22 mouse cellular contexts compared by ENCODE assay signal in genomic region chr1:62765171-62765570, GRCm38 (mm10).
DNase-seq lines count a peak whose midpoint lies in the region; ATAC-seq lines count a peak whose summit lies in the region.
"Had no signal": no experiment of that assay in that cellular context is flagged by ENCODE, and none has a peak within 500 bp of the region (broad histone marks: within the 10 kb centered on the region; RNA-seq: fewer than 3 reads in every experiment).

No protein-coding gene starts in this region.

- no peaks in the 10 kb centered on the region; the same call in 1 of the 2 replicates for H3K27me3 ChIP-seq in forebrain, embryonic 10.5 days (ENCODE audit: poor library complexity, severe bottlenecking)
- H3K27me3 ChIP-seq in forebrain, embryonic 16.5 days (replicated peaks; ENCODE audit: control insufficient read depth, insufficient read depth, low read length), result no peaks in the 10 kb centered on the region
- no peaks in the 10 kb centered on the region for H3K27me3 ChIP-seq in kidney, embryonic 16.5 days (ENCODE audit: insufficient read depth, low read length)
- H3K27me3 ChIP-seq in embryonic facial prominence, embryonic 15.5 days, result no peaks in the 10 kb centered on the region
- H3K27me3 ChIP-seq in kidney, embryonic 15.5 days, result peaks cover 11% of the 10 kb centered on the region; the same call in 1 of the 2 replicates
- H3K27me3 ChIP-seq: forebrain, embryonic 15.5 days; heart, embryonic 15.5 days; neural tube, embryonic 15.5 days had no signal

- no peaks in the 10 kb centered on the region for H3K9me3 ChIP-seq in forebrain, embryonic 10.5 days
- H3K9me3 ChIP-seq in forebrain, embryonic 16.5 days (ENCODE audit: control insufficient read depth, low read length), result no peaks in the 10 kb centered on the region
- H3K9me3 ChIP-seq in kidney, embryonic 16.5 days (ENCODE audit: low read length), result no peaks in the 10 kb centered on the region
- no peaks in the 10 kb centered on the region for H3K9me3 ChIP-seq in embryonic facial prominence, embryonic 15.5 days (replicated peaks)
- no peaks in the 10 kb centered on the region for H3K9me3 ChIP-seq in kidney, embryonic 15.5 days (replicated peaks)
- H3K9me3 ChIP-seq: forebrain, embryonic 15.5 days; heart, embryonic 15.5 days; hindbrain, embryonic 12.5 days; neural tube, embryonic 15.5 days had no signal

- peaks cover 35% of the 10 kb centered on the region for H3K4me1 ChIP-seq in forebrain, embryonic 10.5 days
- H3K4me1 ChIP-seq in forebrain, embryonic 16.5 days (replicated peaks; ENCODE audit: control insufficient read depth, insufficient read depth, low read length), result no peaks in the 10 kb centered on the region
- H3K4me1 ChIP-seq in kidney, embryonic 16.5 days (ENCODE audit: insufficient read depth, low read length), result peaks cover 24% of the 10 kb centered on the region
- peaks cover 39% of the 10 kb centered on the region for H3K4me1 ChIP-seq in embryonic facial prominence, embryonic 15.5 days
- peaks cover 37% of the 10 kb centered on the region for H3K4me1 ChIP-seq in kidney, embryonic 15.5 days
- H3K4me1 ChIP-seq: forebrain, embryonic 15.5 days; heart, embryonic 15.5 days; neural tube, embryonic 15.5 days had no signal

- no peak for ATAC-seq in forebrain, embryonic 16.5 days
- 0 out of 2 replicates have a peak, but pooled peaks have one; percentile 13 for ATAC-seq in kidney, embryonic 16.5 days (ENCODE audit: low FRiP score, low TSS enrichment)
- peak; percentile 21; the same call in 1 of the 2 replicates for ATAC-seq in embryonic facial prominence, embryonic 15.5 days (ENCODE audit: insufficient number of reproducible peaks, low FRiP score, low TSS enrichment, low read depth)
- no peak for ATAC-seq in kidney, embryonic 15.5 days (replicated peaks; ENCODE audit: low FRiP score)
- ATAC-seq: forebrain, embryonic 15.5 days; lung, postnatal 0 days had no signal

- 0 out of 2 replicates have a peak, but pooled peaks cover 2% of the 10 kb centered on the region for H3K36me3 ChIP-seq in forebrain, embryonic 10.5 days (replicated peaks)
- peaks cover 3% of the 10 kb centered on the region; the same call in 1 of the 2 replicates for H3K36me3 ChIP-seq in forebrain, embryonic 16.5 days (ENCODE audit: control insufficient read depth, insufficient read depth)
- no peaks in the 10 kb centered on the region for H3K36me3 ChIP-seq in kidney, embryonic 16.5 days (ENCODE audit: insufficient read depth, low read length)
- peaks cover 16% of the 10 kb centered on the region for H3K36me3 ChIP-seq in embryonic facial prominence, embryonic 15.5 days
- H3K36me3 ChIP-seq in kidney, embryonic 15.5 days, result 0 out of 2 replicates have a peak, but pooled peaks cover 7% of the 10 kb centered on the region
- H3K36me3 ChIP-seq: heart, embryonic 15.5 days had no signal

- no peak overlapping the region for H3K4me2 ChIP-seq in forebrain, embryonic 16.5 days (ENCODE audit: low read length)
- H3K4me2 ChIP-seq in kidney, embryonic 16.5 days (replicated peaks; ENCODE audit: low read depth, low read length), result no peak overlapping the region
- no peak overlapping the region for H3K4me2 ChIP-seq in embryonic facial prominence, embryonic 15.5 days (replicated peaks)
- no peak overlapping the region for H3K4me2 ChIP-seq in kidney, embryonic 15.5 days
- H3K4me2 ChIP-seq: forebrain, embryonic 15.5 days; heart, embryonic 15.5 days; hindbrain, embryonic 12.5 days; neural tube, embryonic 15.5 days had no signal

- no peak overlapping the region for H3K9ac ChIP-seq in forebrain, embryonic 16.5 days (replicated peaks; ENCODE audit: low read depth, low read length)
- no peak overlapping the region for H3K9ac ChIP-seq in kidney, embryonic 16.5 days (replicated peaks; ENCODE audit: low read length)
- H3K9ac ChIP-seq in embryonic facial prominence, embryonic 15.5 days, result no peak overlapping the region
- no peak overlapping the region for H3K9ac ChIP-seq in kidney, embryonic 15.5 days
- H3K9ac ChIP-seq: forebrain, embryonic 15.5 days; heart, embryonic 15.5 days; hindbrain, embryonic 12.5 days; neural tube, embryonic 15.5 days had no signal

- WGBS in forebrain, embryonic 10.5 days, result 68% methylated on average over 7 of the region's 7 CpGs
- WGBS in forebrain, embryonic 16.5 days, result 75% methylated on average over 7 of the region's 7 CpGs
- 39% methylated on average over 7 of the region's 7 CpGs for WGBS in kidney, embryonic 16.5 days
- 19% methylated on average over 7 of the region's 7 CpGs for WGBS in embryonic facial prominence, embryonic 15.5 days
- 39% methylated on average over 7 of the region's 7 CpGs for WGBS in kidney, embryonic 15.5 days

- peak overlapping the region; percentile 48; the same call in 1 of the 2 replicates for H3K27ac ChIP-seq in forebrain, embryonic 10.5 days
- no peak overlapping the region for H3K27ac ChIP-seq in forebrain, embryonic 16.5 days (ENCODE audit: low read length)
- H3K27ac ChIP-seq in kidney, embryonic 16.5 days (ENCODE audit: low read length), result no peak overlapping the region
- H3K27ac ChIP-seq in embryonic facial prominence, embryonic 15.5 days (replicated peaks), result no peak overlapping the region; the same call in 1 of the 2 replicates
- no peak overlapping the region for H3K27ac ChIP-seq in kidney, embryonic 15.5 days
- H3K27ac ChIP-seq: forebrain, embryonic 15.5 days; heart, adult 2 months; heart, embryonic 15.5 days; hindbrain, embryonic 12.5 days; neural tube, embryonic 15.5 days had no signal

- no peak overlapping the region for H3K4me3 ChIP-seq in forebrain, embryonic 10.5 days
- no peak overlapping the region for H3K4me3 ChIP-seq in forebrain, embryonic 16.5 days (replicated peaks; ENCODE audit: low read length)
- no peak overlapping the region for H3K4me3 ChIP-seq in kidney, embryonic 16.5 days (ENCODE audit: low read length)
- H3K4me3 ChIP-seq in embryonic facial prominence, embryonic 15.5 days (replicated peaks), result no peak overlapping the region
- H3K4me3 ChIP-seq in kidney, embryonic 15.5 days (replicated peaks), result no peak overlapping the region
- H3K4me3 ChIP-seq: erythroblast, embryonic 14.5 days; forebrain, embryonic 15.5 days; heart, adult 2 months; heart, embryonic 15.5 days; hindbrain, embryonic 12.5 days; neural tube, embryonic 15.5 days had no signal

- DNase-seq in forebrain, embryonic 10.5 days (ENCODE audit: extremely low spot score, low spot score), result no peak
- no peak for DNase-seq in kidney, postnatal 10 days
- no peak for DNase-seq in cerebellum, postnatal 14 days
- DNase-seq in lung, postnatal 36 days, result no peak
- DNase-seq: adrenal gland, postnatal 36 days; cerebellum, adult 11-12 months; gastrocnemius, postnatal 10 days; heart, adult 2 months; kidney, adult 8-10 months; liver; midbrain, embryonic 14.5 days; thymus, adult 18-20 months had no signal

Comparison
In these comparisons a context has a peak if more than half of its experiments do, and no peak if none do; other contexts are left out.
1. ATAC-seq: peak in kidney, embryonic 16.5 days (single experiment) and embryonic facial prominence, embryonic 15.5 days (single experiment); none in forebrain, embryonic 16.5 days (single experiment) and kidney, embryonic 15.5 days (single experiment).